Mouse (Mus musculus) heart, adult 9 months (tissue): ENCODE data around the gene Nrd1.
A peak's percentile ranks its signal among the peaks of the same experiment; 100 is the strongest.

Source experiments
- DNase-seq, 2 experiments: peaks; one replicate each; pipeline ENCODE4 v3.0.0; 2022; ENCODE audit warnings: low spot score in 2 of 2

Gene Nrd1

GRCm38 (mm10) chr4:108999999-109000950 is at the start of gene Nrd1:
Gene Nrd1, plus strand, starts transcription at chr4:109000655.
- peak; percentile 99 to 100 for DNase-seq

GRCm38 (mm10) chr4:108951663-108952062 is 48.8 kb upstream of the Nrd1 start:
- DNase-seq, result no peak

- DNase-seq, result no peak
Observed at GRCm38 (mm10) chr4:108959696-108960095, 40.8 kb upstream of the Nrd1 start.

GRCm38 (mm10) chr4:108960619-108961460 is 39.6 kb upstream of the Nrd1 start:
- no peak for DNase-seq

- DNase-seq, result no peak
Observed at GRCm38 (mm10) chr4:108963017-108963416, 37.4 kb upstream of the Nrd1 start.

GRCm38 (mm10) chr4:108969517-108969916 is 30.9 kb upstream of the Nrd1 start:
- no peak for DNase-seq

- DNase-seq, result no peak
Observed at GRCm38 (mm10) chr4:108971054-108971453, 29.4 kb upstream of the Nrd1 start.

- DNase-seq, result peak in 1 of 2 experiments; percentile 14
Observed at GRCm38 (mm10) chr4:108976458-108977071, 23.9 kb upstream of the Nrd1 start.

GRCm38 (mm10) chr4:108986833-108987472 is 13.5 kb upstream of the Nrd1 start:
- DNase-seq, result no peak

- DNase-seq, result no peak
Observed at GRCm38 (mm10) chr4:108987473-108987842, 13.0 kb upstream of the Nrd1 start.

GRCm38 (mm10) chr4:108989430-108989829 is 11.0 kb upstream of the Nrd1 start:
- DNase-seq, result no peak

GRCm38 (mm10) chr4:108990032-108990431 is 10.4 kb upstream of the Nrd1 start:
- no peak for DNase-seq

- DNase-seq, result no peak
Observed at GRCm38 (mm10) chr4:108990571-108990970, 9.9 kb upstream of the Nrd1 start.

- DNase-seq, result no peak
Observed at GRCm38 (mm10) chr4:108991811-108992210, 8.6 kb upstream of the Nrd1 start.

- no peak for DNase-seq
Observed at GRCm38 (mm10) chr4:108992978-108993377, 7.5 kb upstream of the Nrd1 start.

GRCm38 (mm10) chr4:109000961-109001360 is 506 bp downstream of the Nrd1 start:
- no peak for DNase-seq

- no peak for DNase-seq
Observed at GRCm38 (mm10) chr4:109008046-109008445, 7.6 kb downstream of the Nrd1 start.

- no peak for DNase-seq
Observed at GRCm38 (mm10) chr4:109014091-109014490, 13.6 kb downstream of the Nrd1 start.

- no peak for DNase-seq
Observed at GRCm38 (mm10) chr4:109017441-109017840, 17.0 kb downstream of the Nrd1 start.

GRCm38 (mm10) chr4:109019301-109019700 is 18.8 kb downstream of the Nrd1 start:
- DNase-seq, result no peak

- no peak for DNase-seq
Observed at GRCm38 (mm10) chr4:109021976-109022375, 21.5 kb downstream of the Nrd1 start.

GRCm38 (mm10) chr4:109025061-109025460 is 24.6 kb downstream of the Nrd1 start:
- DNase-seq, result no peak
